Mouse (Mus musculus) heart, embryonic 14.5 days (tissue): ENCODE results near the gene Macf1. TPM values are rescaled to one million over a fixed set of nuclear protein-coding genes. Genes with fewer than 3 reads are reported as not detected.
A peak's percentile ranks its signal among the peaks of the same experiment; 100 is the strongest.

Source experiments
- ATAC-seq: fragments of 200-750 bp; cut with Nextera tagmentation; 2 replicates; pipeline ENCODE4 v1.8.0; 2017; ENCODE audit warnings: low read depth, moderate TSS enrichment; ENCODE audit not compliant: insufficient number of reproducible peaks, insufficient read depth, low FRiP score
- H3K27ac ChIP-seq, 2 experiments: fragments of 200-500 bp in 1 of 2; fragments of 300-500 bp in 1 of 2; sonication (generic) in 1 of 2; replicated peaks in 1 of 2; 2 replicates each; pipeline ENCODE4 v1.5.1; 2012 to 2014; ENCODE audit warnings: low read depth in 2 of 2, low read length in 2 of 2, control low read depth in 1 of 2, mild to moderate bottlenecking in 1 of 2, mixed read lengths in 1 of 2; ENCODE audit not compliant: control insufficient read depth in 1 of 2, insufficient read depth in 1 of 2
- H3K27me3 ChIP-seq: fragments of 300-500 bp; sonication (generic); 2 replicates; pipeline ENCODE4 v1.6.1; 2014; ENCODE audit warnings: mild to moderate bottlenecking, low read length, control low read depth; ENCODE audit not compliant: control insufficient read depth, insufficient read depth
- H3K36me3 ChIP-seq: fragments of 300-500 bp; sonication (generic); 2 replicates; pipeline ENCODE4 v1.6.1; 2014; ENCODE audit warnings: mild to moderate bottlenecking, control low read depth, low read length, mixed read lengths; ENCODE audit not compliant: control insufficient read depth, insufficient read depth
- H3K4me1 ChIP-seq, 2 experiments: fragments of 200-500 bp in 1 of 2; fragments of 300-500 bp in 1 of 2; sonication (generic) in 1 of 2; 2 replicates each; pipeline ENCODE4 v1.6.1; 2012 to 2014; ENCODE audit warnings: low read length in 2 of 2, control low read depth in 1 of 2, mixed read lengths in 1 of 2; ENCODE audit not compliant: control insufficient read depth in 2 of 2, insufficient read depth in 2 of 2
- H3K4me2 ChIP-seq: fragments of 300-500 bp; sonication (generic); 2 replicates; pipeline ENCODE4 v1.6.1; 2014; ENCODE audit warnings: mild to moderate bottlenecking, low read length
- H3K4me3 ChIP-seq, 2 experiments: fragments of 200-500 bp in 1 of 2; fragments of 300-500 bp in 1 of 2; sonication (generic) in 1 of 2; 2 replicates each; pipeline ENCODE4 v1.5.1; 2012 to 2014; ENCODE audit warnings: low read length in 2 of 2, mild to moderate bottlenecking in 2 of 2, control low read depth in 1 of 2, low read depth in 1 of 2, moderate library complexity in 1 of 2; ENCODE audit not compliant: control insufficient read depth in 1 of 2, insufficient read depth in 1 of 2
- H3K9ac ChIP-seq: fragments of 300-500 bp; sonication (generic); 2 replicates; pipeline ENCODE4 v1.6.1; 2014; ENCODE audit warnings: mild to moderate bottlenecking, low read length
- H3K9me3 ChIP-seq: fragments of 300-500 bp; sonication (generic); 2 replicates; pipeline ENCODE4 v1.6.1; 2016; ENCODE audit warnings: low read length, control low read depth; ENCODE audit not compliant: control insufficient read depth
- WGBS: fragments of 180-500 bp; shearing (Covaris S2); extraction: QIAGEN DNeasy Blood & Tissue Kit; methylation state at CpG from one replicate; pipeline ENCODE4 v1.1.7; 2014; 5-methylcytosine and 5-hydroxymethylcytosine counted together
- polyA plus RNA-seq: library from polyadenylated mRNA; unstranded; fragments of >200 nt; fragmentation: Nextera tagmentation; extraction: Ambion mirVana; gene quantifications from 2 replicates; pipeline ENCODE4 v1.2.1, GENCODE M21; 2014

The Macf1 gene
- polyA plus RNA-seq, 1 experiment from 2014 or later = 107 TPM

- H3K4me3 ChIP-seq = no peak overlapping the region
- WGBS = 76% methylated on average over 11 of the region's 11 CpGs
- H3K27ac ChIP-seq = no peak overlapping the region
- H3K36me3 ChIP-seq = no peaks in the 10 kb centered on the region
- ATAC-seq = no peak
- H3K9me3 ChIP-seq = no peaks in the 10 kb centered on the region
- no peak overlapping the region for H3K9ac ChIP-seq
- no peak overlapping the region for H3K4me2 ChIP-seq
- H3K27me3 ChIP-seq = no peaks in the 10 kb centered on the region
- peaks cover 11 to 21% of the 10 kb centered on the region in 2 experiments for H3K4me1 ChIP-seq
Measured at GRCm38 (mm10) chr4:123598519-123599228, 85.5 kb downstream of the Macf1 start.

- Histone ChIP-seq H3K36me3 (no peaks in the 10 kb centered on the region), H3K27ac (peak overlapping the region; percentile 57 to 76), H3K9ac (peak overlapping the region; percentile 12; the same call in 1 of the 2 replicates), H3K4me3 (no peak overlapping the region), H3K9me3 (no peaks in the 10 kb centered on the region), H3K4me2 (no peak overlapping the region), H3K27me3 (no peaks in the 10 kb centered on the region), H3K4me1 (peaks cover 22 to 55% of the 10 kb centered on the region in 2 experiments)
- ATAC-seq = no peak
- 24% methylated on average over 5 of the region's 5 CpGs for WGBS
Measured at GRCm38 (mm10) chr4:123594381-123594806, 89.8 kb downstream of the Macf1 start.

DNA sequence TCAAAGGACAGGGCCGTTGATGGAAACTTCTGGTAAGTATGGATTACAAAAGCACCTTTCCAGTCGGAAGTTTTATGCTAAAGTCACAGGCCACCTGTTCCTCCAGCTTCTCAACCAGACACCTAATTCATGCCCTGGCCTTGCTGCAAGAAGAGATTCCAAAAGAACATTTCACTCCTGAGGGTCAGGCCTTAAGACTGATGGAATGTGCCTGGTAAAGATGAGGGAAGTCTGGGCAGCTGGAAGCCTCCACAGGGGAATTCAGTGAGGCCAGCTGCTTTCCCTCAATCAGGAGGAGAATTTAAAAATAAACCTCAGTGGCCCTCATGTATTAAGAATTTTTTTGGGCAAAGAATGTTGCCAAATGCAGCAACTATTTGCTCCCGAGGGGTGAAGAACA lies 90.5 kb downstream of the Macf1 start:
- WGBS = 28% methylated on average over 3 of the region's 3 CpGs

DNA sequence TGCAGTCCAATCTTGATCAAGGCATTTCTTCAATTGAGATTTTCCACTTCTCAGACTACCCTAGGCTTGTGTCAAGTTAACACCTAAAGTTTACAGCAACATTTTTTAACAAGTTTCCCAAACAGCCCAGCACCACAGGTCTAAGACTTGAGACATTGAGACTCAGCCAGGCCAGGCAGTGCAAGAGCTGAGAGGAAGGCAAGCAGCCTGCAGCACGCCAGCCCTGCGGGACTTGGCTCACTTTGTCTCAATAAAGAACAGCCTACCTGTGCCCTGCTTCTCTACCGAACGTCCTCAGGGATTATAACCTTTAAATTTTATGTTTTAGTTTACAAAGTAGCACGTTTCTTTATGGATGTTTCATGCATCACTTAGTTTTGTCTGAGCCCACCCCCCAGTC lies 92.1 kb downstream of the Macf1 start:
- Histone ChIP-seq H3K9me3 (no peaks in the 10 kb centered on the region), H3K9ac (no peak overlapping the region), H3K36me3 (no peaks in the 10 kb centered on the region), H3K27me3 (no peaks in the 10 kb centered on the region), H3K4me2 (no peak overlapping the region), H3K4me1 (peaks cover 29 to 63% of the 10 kb centered on the region in 2 experiments), H3K27ac (no peak overlapping the region), H3K4me3 (no peak overlapping the region)
- 76% methylated on average over 5 of the region's 5 CpGs for WGBS
- ATAC-seq = no peak

More for the DNA sequence above, 90.5 kb downstream of the Macf1 start:
- no peak overlapping the region for H3K9ac ChIP-seq
- no peak for ATAC-seq
- H3K4me2 ChIP-seq = peak overlapping the region; percentile 27; the same call in 1 of the 2 replicates
- H3K27ac ChIP-seq = peak overlapping the region; percentile 68 to 76
- no peaks in the 10 kb centered on the region for H3K27me3 ChIP-seq
- H3K4me1 ChIP-seq = peaks cover 29 to 62% of the 10 kb centered on the region in 2 experiments
- H3K9me3 ChIP-seq = no peaks in the 10 kb centered on the region
- H3K36me3 ChIP-seq = no peaks in the 10 kb centered on the region
- no peak overlapping the region for H3K4me3 ChIP-seq

DNA sequence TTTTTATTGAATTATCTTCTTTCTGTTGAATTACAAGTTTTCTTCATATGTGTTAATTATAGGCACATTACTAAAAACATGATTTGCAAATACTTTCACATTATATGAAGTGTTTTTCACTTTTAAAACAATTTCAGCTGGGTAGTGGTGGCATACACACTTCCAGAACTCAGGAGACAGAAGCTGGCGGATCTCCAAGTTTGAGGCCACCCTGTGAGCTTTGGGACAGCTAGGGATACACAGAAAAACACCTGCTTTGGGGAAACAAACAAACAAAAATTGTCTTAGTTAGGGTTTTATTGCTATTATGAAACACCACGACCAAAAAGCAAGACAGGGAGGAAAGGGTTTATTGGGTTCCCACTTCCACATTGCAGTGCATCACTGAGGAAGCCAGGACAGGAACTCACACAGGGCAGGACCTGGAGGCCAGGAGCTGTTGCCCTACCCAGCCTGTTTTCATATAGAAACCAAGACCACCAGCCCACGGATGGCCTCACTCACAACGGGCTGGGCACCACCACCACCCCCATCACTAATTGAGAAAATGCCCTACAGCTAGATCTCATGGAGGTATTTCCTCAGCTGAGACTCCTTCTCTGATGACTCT lies 93.0 kb downstream of the Macf1 start:
- Histone ChIP-seq H3K9ac (no peak overlapping the region), H3K27me3 (no peaks in the 10 kb centered on the region), H3K4me3 (no peak overlapping the region), H3K4me1 (peaks cover 29 to 63% of the 10 kb centered on the region in 2 experiments), H3K4me2 (no peak overlapping the region), H3K36me3 (no peaks in the 10 kb centered on the region), H3K27ac (no peak overlapping the region), H3K9me3 (no peaks in the 10 kb centered on the region)
- no peak for ATAC-seq
- whole genome bisulfite sequencing = 79% methylated on average over 4 of the region's 4 CpGs

DNA sequence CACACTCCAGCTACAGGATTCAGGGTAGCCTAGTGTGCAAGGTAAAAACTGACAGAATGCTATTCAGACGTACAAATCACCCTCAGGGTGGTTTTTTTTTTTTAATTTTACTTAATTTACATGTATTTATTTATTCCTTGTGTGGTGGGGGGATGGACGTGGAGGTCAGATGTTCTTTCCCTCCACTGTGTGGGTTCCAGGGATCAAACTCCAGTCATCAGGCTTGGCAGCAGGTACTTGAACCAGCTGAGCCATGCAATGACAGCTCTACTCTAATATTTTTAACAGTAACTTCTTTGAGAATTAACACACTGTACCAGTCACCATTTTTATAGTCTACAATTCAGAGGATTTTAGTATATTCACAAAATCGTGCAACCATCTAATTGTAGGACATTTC lies 94.7 kb downstream of the Macf1 start:
- H3K36me3 ChIP-seq = no peaks in the 10 kb centered on the region
- 59% methylated on average over 3 of the region's 3 CpGs for WGBS
- H3K9me3 ChIP-seq = no peaks in the 10 kb centered on the region
- no peaks in the 10 kb centered on the region for H3K27me3 ChIP-seq
- peak overlapping the region; percentile 39 to 55 for H3K27ac ChIP-seq
- no peak for ATAC-seq
- no peak overlapping the region for H3K9ac ChIP-seq
- peaks cover 23 to 54% of the 10 kb centered on the region in 2 experiments for H3K4me1 ChIP-seq
- no peak overlapping the region for H3K4me2 ChIP-seq
- no peak overlapping the region for H3K4me3 ChIP-seq

GRCm38 (mm10) chr4:123588353-123589301 lies 95.5 kb downstream of the Macf1 start:
- Histone ChIP-seq H3K27ac (peak overlapping the region; percentile 55 to 78), H3K4me3 (no peak overlapping the region), H3K27me3 (no peaks in the 10 kb centered on the region), H3K36me3 (no peaks in the 10 kb centered on the region), H3K9me3 (no peaks in the 10 kb centered on the region), H3K9ac (no peak overlapping the region), H3K4me2 (no peak overlapping the region), H3K4me1 (peaks cover 18 to 53% of the 10 kb centered on the region in 2 experiments)
- WGBS = 26% methylated on average over 7 of the region's 7 CpGs
- ATAC-seq = no peak; the same call in 1 of the 2 replicates
